Mouse (Mus musculus) cortical plate, adult 2 months (tissue): ENCODE measurements around the gene Olfr1104. TPM values are rescaled to one million over a fixed set of nuclear protein-coding genes. Genes with fewer than 3 reads are reported as not detected.

ENCODE experiments used
- H3K27ac ChIP-seq: fragments of 200-500 bp; 2 replicates; pipeline ENCODE4 v1.5.1; 2012; ENCODE audit warnings: low read length, control low read depth, inconsistent platforms; ENCODE audit not compliant: insufficient read depth
- H3K4me1 ChIP-seq: fragments of 200-500 bp; 2 replicates; pipeline ENCODE4 v1.6.1; 2011; ENCODE audit warnings: low read length; ENCODE audit not compliant: control insufficient read depth, insufficient read depth
- H3K4me3 ChIP-seq: fragments of 200-500 bp; 2 replicates; pipeline ENCODE4 v1.5.1; 2011; ENCODE audit warnings: mild to moderate bottlenecking, low read length, control low read depth; ENCODE audit not compliant: insufficient read depth
- CTCF ChIP-seq: fragments of 200-500 bp; IDR thresholded peaks from 2 replicates; pipeline ENCODE4 v1.5.1; 2011; ENCODE audit warnings: mild to moderate bottlenecking, control low read depth, low read length; ENCODE audit not compliant: insufficient read depth; ENCODE audit errors: extremely low read depth
- POLR2A ChIP-seq: fragments of 200-500 bp; IDR thresholded peaks from 2 replicates; pipeline ENCODE4 v1.6.1; 2011; ENCODE audit warnings: mild to moderate bottlenecking, low read length, control low read depth; ENCODE audit not compliant: insufficient read depth; ENCODE audit errors: extremely low read depth
- polyA plus RNA-seq: library from polyadenylated mRNA; depleted of rRNA; stranded (reverse); fragments of >200 nt; gene quantifications from 2 replicates; pipeline ENCODE4 v1.2.3, GENCODE M21; 2012; rRNA removed

Gene Olfr1104
- polyA plus RNA-seq: not detected in 2 replicates

DNA sequence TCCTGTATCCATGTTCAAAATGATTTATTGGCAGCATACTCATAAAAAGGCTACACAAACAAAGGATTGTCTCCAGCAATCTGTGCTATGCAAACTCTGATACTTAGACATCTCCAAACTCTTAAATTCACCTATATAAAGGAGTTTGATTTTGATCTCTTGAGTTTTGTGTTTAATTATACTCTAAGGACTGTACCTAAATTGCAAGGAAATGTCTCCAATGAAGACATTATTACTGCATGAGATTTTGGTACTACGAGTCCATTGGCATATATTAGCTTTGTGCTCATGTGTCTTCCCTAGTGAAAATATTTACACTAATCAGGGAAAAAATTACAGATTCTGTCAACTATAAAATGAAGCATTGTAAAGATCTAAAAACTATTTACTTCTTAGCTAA lies at the start of gene Olfr1104:
Gene Olfr1104 (minus strand): TSS at position 101 of the 400 bp plus-strand sequence.
- TF ChIP-seq CTCF (no peak), POLR2A (no peak)
- Histone ChIP-seq H3K4me3 (no peak within 1 kb of the TSS), H3K4me1 (no peaks in the 10 kb centered on the region), H3K27ac (no peak within 1 kb of the TSS)

DNA sequence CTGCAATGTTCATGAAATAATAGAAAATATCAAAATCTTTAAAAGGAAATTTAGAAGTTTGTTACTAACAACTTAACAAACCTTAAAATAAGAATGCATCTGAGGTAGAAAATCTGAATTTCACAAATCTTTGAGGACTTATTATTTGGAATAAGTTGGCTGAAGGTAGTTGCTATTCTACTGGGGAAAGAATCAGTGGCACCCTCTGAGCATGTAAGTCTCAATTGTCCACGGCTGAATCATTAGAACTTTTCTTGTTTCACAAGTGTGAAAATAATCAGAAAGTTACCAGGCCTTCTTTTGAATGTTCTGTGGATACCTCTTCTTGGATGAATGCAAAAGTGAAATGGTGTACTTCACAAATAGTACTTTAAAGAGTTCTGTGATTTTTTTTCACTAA lies 48.8 kb upstream of the Olfr1104 start, which contains the start of gene Olfr1107:
Gene Olfr1107 (minus strand): TSS at position 101 of the 400 bp plus-strand sequence.
- Histone ChIP-seq H3K4me1 (no peaks in the 10 kb centered on the region), H3K4me3 (no peak within 1 kb of the TSS), H3K27ac (no peak within 1 kb of the TSS)
- TF ChIP-seq CTCF (no peak), POLR2A (no peak)

DNA sequence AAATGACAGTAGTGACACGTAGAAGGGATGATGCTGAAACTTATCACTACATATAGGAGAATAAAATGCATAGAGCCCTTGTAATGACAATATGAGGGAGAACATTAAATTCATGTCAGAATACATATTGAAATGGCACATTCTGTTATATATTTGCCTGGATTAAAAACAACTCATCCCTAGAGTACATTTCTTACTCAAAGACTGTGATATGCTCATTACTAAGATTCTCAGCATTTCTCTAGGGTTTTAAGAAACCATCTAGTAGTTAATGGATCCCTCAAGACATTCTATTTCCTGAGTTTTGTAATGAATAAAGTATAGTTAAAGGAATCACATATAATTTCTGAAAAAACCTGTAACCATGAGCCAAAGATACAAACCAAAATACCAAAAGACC lies 25.3 kb upstream of the Olfr1104 start, which contains the start of gene Olfr1106:
Gene Olfr1106 (minus strand): TSS at position 101 of the 400 bp plus-strand sequence.
- H3K4me1 ChIP-seq: no peaks in the 10 kb centered on the region
- TF ChIP-seq POLR2A: no peak
- no peak for TF ChIP-seq CTCF
- no peak within 1 kb of the TSS for H3K4me3 ChIP-seq
- no peak within 1 kb of the TSS for H3K27ac ChIP-seq

DNA sequence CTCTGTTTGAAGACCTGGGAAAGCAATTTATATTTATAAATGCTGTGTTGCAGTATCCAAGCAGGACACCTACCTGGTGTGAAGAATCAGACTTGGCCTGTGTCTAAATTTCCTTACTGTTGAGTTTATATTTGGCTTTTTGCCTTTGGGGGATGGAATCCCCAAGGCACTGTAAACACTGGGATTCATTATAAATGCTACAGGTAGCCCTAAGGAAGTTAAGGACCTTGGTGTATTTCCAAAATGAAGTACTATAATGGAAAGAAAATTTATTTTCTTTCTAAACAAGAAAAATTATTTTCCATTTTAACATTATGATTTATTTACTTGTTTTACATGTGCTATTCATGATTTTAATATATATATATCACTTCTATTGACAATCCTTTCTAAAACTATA lies 9.6 kb upstream of the Olfr1104 start, which contains the start of gene Olfr1105:
Gene Olfr1105 (minus strand): TSS at position 101 of the 400 bp plus-strand sequence.
- Histone ChIP-seq H3K4me1 (no peaks in the 10 kb centered on the region), H3K27ac (no peak within 1 kb of the TSS), H3K4me3 (no peak within 1 kb of the TSS)
- TF ChIP-seq POLR2A (no peak), CTCF (no peak)

DNA sequence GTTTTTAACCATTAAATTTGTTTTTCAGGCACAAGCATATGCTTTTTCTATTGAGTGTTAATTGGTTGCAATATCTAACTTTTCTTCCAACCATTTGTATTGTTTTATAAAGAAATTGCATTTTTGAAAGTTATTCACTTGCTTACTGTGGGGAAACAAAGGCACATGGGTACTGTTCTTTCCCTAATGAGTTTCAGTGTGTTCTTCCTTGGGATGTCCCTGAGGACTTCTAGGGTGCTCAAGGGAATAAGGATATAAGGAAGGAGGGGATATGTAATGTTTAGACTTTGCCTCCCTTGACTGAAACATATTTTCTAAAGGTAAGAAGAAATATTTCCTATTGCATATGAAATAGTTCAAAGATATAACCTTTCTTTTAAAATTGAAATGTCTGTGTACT lies 28.8 kb downstream of the Olfr1104 start, which contains the start of gene Olfr1102:
Gene Olfr1102 (plus strand): TSS at position 301 of the 400 bp plus-strand sequence.
- no peaks in the 10 kb centered on the region for H3K4me1 ChIP-seq
- no peak within 1 kb of the TSS for H3K4me3 ChIP-seq
- TF ChIP-seq CTCF (no peak), POLR2A (no peak)
- H3K27ac ChIP-seq: no peak within 1 kb of the TSS

DNA sequence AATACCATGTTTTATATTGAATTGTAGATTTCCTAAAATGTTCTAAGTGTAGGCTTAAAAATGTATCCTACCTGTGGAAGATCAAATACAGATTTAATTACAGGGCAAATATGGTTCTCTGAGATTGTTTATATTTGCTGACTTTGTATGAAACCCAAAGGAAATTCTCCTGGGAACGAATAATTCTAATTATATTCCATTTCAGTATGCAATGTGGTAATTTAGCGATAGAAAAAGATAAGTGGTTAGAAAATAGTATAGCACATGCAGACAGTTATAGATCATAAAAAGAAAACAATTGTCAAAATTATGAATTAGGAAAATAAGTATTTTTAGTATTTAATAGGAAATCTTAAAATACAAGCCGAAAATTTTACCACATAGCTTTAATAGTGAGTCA lies 35.8 kb downstream of the Olfr1104 start, which contains the start of gene Olfr1101:
Gene Olfr1101 (minus strand): TSS at position 101 of the 400 bp plus-strand sequence.
- no peaks in the 10 kb centered on the region for H3K4me1 ChIP-seq
- no peak for TF ChIP-seq POLR2A
- TF ChIP-seq CTCF: no peak
- H3K4me3 ChIP-seq: no peak within 1 kb of the TSS
- no peak within 1 kb of the TSS for H3K27ac ChIP-seq

DNA sequence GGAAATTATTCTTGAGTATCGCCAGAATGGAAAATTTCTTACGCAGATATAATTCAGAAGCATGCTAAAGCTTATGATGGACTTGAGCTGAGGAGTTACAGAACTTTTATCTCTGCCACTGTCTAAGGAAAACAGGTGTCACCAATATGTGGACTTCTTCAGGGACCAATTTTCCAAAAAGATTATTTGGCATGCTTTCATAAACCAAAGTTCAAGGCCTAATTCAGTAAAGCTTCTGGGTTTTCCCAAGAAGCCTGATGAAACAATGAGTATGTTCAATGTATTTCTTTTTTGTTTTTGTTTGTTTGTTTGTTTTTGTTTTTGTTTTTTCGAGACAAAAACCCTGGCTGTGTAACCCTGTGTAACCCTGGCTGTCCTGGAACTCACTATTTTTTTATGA lies 47.0 kb downstream of the Olfr1104 start, which contains the start of gene Olfr1100:
Gene Olfr1100 (minus strand): TSS at position 101 of the 400 bp plus-strand sequence.
- Histone ChIP-seq H3K4me1 (no peaks in the 10 kb centered on the region), H3K27ac (no peak within 1 kb of the TSS), H3K4me3 (no peak within 1 kb of the TSS)
- TF ChIP-seq POLR2A (no peak), CTCF (no peak)

Other genes starting within 250 kb of the Olfr1104 start
- not detected in 2 replicates for gene Olfr1093, start 244.6 kb downstream of the Olfr1104 start, polyA plus RNA-seq
- not detected in 2 replicates for gene Olfr141, start 217.1 kb downstream of the Olfr1104 start, polyA plus RNA-seq
- gene Olfr1094, start 202.4 kb downstream of the Olfr1104 start, polyA plus RNA-seq: not detected in 2 replicates
- gene Olfr1095, start 175.4 kb downstream of the Olfr1104 start, polyA plus RNA-seq: not detected in 2 replicates
- not detected in 2 replicates for gene Gm13723, start 152.3 kb downstream of the Olfr1104 start, polyA plus RNA-seq
- gene Olfr1097, start 134.9 kb downstream of the Olfr1104 start, polyA plus RNA-seq: not detected in 2 replicates
- not detected in 2 replicates for gene Olfr1098, start 102.5 kb downstream of the Olfr1104 start, polyA plus RNA-seq
- not detected in 2 replicates for gene Olfr1099, start 66.4 kb downstream of the Olfr1104 start, polyA plus RNA-seq
- gene Olfr1100, start 47.1 kb downstream of the Olfr1104 start, polyA plus RNA-seq: not detected in 2 replicates
- not detected in 2 replicates for gene Olfr1101, start 35.9 kb downstream of the Olfr1104 start, polyA plus RNA-seq
- not detected in 2 replicates for gene Olfr1102, start 28.7 kb downstream of the Olfr1104 start, polyA plus RNA-seq
- gene Olfr1105, start 9.5 kb upstream of the Olfr1104 start, polyA plus RNA-seq: not detected in 2 replicates
- not detected in 2 replicates for gene Olfr1106, start 25.2 kb upstream of the Olfr1104 start, polyA plus RNA-seq
- not detected in 2 replicates for gene Olfr1107, start 48.7 kb upstream of the Olfr1104 start, polyA plus RNA-seq
- gene Olfr1109, start 68.9 kb upstream of the Olfr1104 start, polyA plus RNA-seq: not detected in 2 replicates
- not detected in 2 replicates for gene Olfr259, start 87.5 kb upstream of the Olfr1104 start, polyA plus RNA-seq
- gene Olfr1110, start 113.2 kb upstream of the Olfr1104 start, polyA plus RNA-seq: not detected in 2 replicates
- gene Olfr1111, start 125.5 kb upstream of the Olfr1104 start, polyA plus RNA-seq: not detected in 2 replicates
- gene Olfr1112, start 160.7 kb upstream of the Olfr1104 start, polyA plus RNA-seq: not detected in 2 replicates
- gene Olfr1113, start 181.9 kb upstream of the Olfr1104 start, polyA plus RNA-seq: not detected in 2 replicates
- gene Olfr1115, start 220.9 kb upstream of the Olfr1104 start, polyA plus RNA-seq: not detected in 2 replicates
- not detected in 2 replicates for gene Olfr1116, start 240.5 kb upstream of the Olfr1104 start, polyA plus RNA-seq